Mouse (Mus musculus): Measurements from ENCODE around the gene Apopt1.

GRCm38 (mm10) chr12:111675797-111676580, 37.1 kb upstream of the Apopt1 start:
- no peak for TF ChIP-seq CTCF (IDR thresholded peaks at IDR 0.05; ENCODE audit: control insufficient read depth, insufficient read depth, insufficient read length)
- TF ChIP-seq CEBPB (IDR thresholded peaks at IDR 0.05; ENCODE audit: low read depth): no peak
- no peak for TF ChIP-seq MYOG (IDR thresholded peaks at IDR 0.05; ENCODE audit: control insufficient read depth, extremely low read depth, insufficient read length)
- no peak for TF ChIP-seq USF1 (IDR thresholded peaks at IDR 0.05; ENCODE audit: low read depth)
- no peak for TF ChIP-seq MYOD1 (IDR thresholded peaks at IDR 0.05; ENCODE audit: control insufficient read depth, insufficient read length, low read depth)
- no peak for TF ChIP-seq MAX (IDR thresholded peaks at IDR 0.05)

Measured in C2C12 (cell line).